22 mouse cellular contexts compared by ENCODE assay signal in the genomic region with DNA sequence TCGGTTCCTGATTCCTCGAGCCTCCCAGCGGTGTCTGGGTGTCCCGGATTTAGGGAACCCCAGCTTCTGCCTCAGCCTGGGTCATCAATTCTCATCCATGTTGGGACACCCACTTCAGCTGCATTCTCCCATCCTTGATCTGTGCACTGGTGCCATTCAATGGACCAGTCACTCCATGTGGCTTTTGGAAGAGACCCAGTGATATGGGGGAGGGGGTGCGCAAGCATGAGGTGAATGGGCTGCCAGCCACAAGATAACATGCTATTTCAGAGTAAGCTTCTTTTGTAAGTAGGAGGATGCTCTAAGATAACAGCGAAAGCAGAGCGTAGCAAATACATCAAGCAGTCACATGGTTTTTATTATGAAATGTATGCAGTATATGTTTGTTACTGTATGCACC.
DNase-seq lines count a peak whose midpoint lies in the region; ATAC-seq and TF ChIP-seq lines count a peak whose summit lies in the region.
"Had no signal": no experiment of that assay in that cellular context is flagged by ENCODE, and none has a peak within 500 bp of the region (broad histone marks: within the 10 kb centered on the region; RNA-seq: fewer than 3 reads in every experiment).

No protein-coding gene starts in this region.

- H3K79me2 ChIP-seq in MEL (ENCODE audit: control insufficient read depth, insufficient read depth, low read length, poor library complexity): no peaks in the 10 kb centered on the region

- TF ChIP-seq RAD21 in MEL (IDR thresholded peaks at IDR 0.05; ENCODE audit: low read depth, low read length): no peak

- H3K9ac ChIP-seq in heart, embryonic 11.5 days (ENCODE audit: low read depth, low read length): no peak overlapping the region
- no peak overlapping the region for H3K9ac ChIP-seq in MEL (ENCODE audit: control insufficient read depth, low read depth, low read length, poor library complexity, severe bottlenecking)
- H3K9ac ChIP-seq in midbrain, embryonic 13.5 days (replicated peaks): no peak overlapping the region

- peaks cover 54% of the 10 kb centered on the region for H3K4me1 ChIP-seq in heart, embryonic 10.5 days
- H3K4me1 ChIP-seq in heart, embryonic 11.5 days (ENCODE audit: control insufficient read depth, insufficient read depth, low read length): peaks cover 31% of the 10 kb centered on the region
- H3K4me1 ChIP-seq in MEL (ENCODE audit: control insufficient read depth in 1 of 2, insufficient read depth in 2 of 2, low read length in 2 of 2): peaks cover 0 to 23% of the 10 kb centered on the region in 2 experiments; a peak in 2 of 4 replicates
- peaks cover 14% of the 10 kb centered on the region for H3K4me1 ChIP-seq in midbrain, embryonic 13.5 days (replicated peaks)

- H3K27ac ChIP-seq in heart, embryonic 10.5 days: 0 out of 2 replicates have a peak overlapping the region, but pooled peaks have one; percentile 47
- H3K27ac ChIP-seq in heart, embryonic 11.5 days (ENCODE audit: low read depth, low read length): no peak overlapping the region
- no peak overlapping the region for H3K27ac ChIP-seq in MEL (ENCODE audit: control insufficient read depth, low read depth, low read length)
- no peak overlapping the region for H3K27ac ChIP-seq in midbrain, embryonic 13.5 days

- no peak overlapping the region for H3K4me2 ChIP-seq in heart, embryonic 11.5 days
- H3K4me2 ChIP-seq in midbrain, embryonic 13.5 days (replicated peaks): no peak overlapping the region

- TF ChIP-seq POLR2A in MEL (IDR thresholded peaks at IDR 0.05; ENCODE audit: control insufficient read depth in 1 of 2, insufficient read depth in 1 of 2, low read depth in 1 of 2, low read length in 2 of 2, poor library complexity in 1 of 2): no peak

- H3K27me3 ChIP-seq in heart, embryonic 10.5 days (ENCODE audit: insufficient read depth, poor library complexity, severe bottlenecking): no peaks in the 10 kb centered on the region; the same call in 1 of the 2 replicates
- no peaks in the 10 kb centered on the region for H3K27me3 ChIP-seq in heart, embryonic 11.5 days (ENCODE audit: control insufficient read depth, insufficient read depth, low read length)
- H3K27me3 ChIP-seq in MEL (ENCODE audit: control insufficient read depth in 1 of 2, insufficient read depth in 2 of 2, low read length in 2 of 2): no peaks in the 10 kb centered on the region
- no peaks in the 10 kb centered on the region for H3K27me3 ChIP-seq in midbrain, embryonic 13.5 days
- H3K27me3 ChIP-seq: CH12.LX, Patski had no signal

- no peaks in the 10 kb centered on the region for H3K36me3 ChIP-seq in heart, embryonic 10.5 days
- no peaks in the 10 kb centered on the region for H3K36me3 ChIP-seq in heart, embryonic 11.5 days (ENCODE audit: control insufficient read depth, insufficient read depth, low read length)
- H3K36me3 ChIP-seq in MEL (ENCODE audit: control insufficient read depth in 1 of 2, insufficient read depth in 2 of 2, low read length in 2 of 2): no peaks in the 10 kb centered on the region
- H3K36me3 ChIP-seq in midbrain, embryonic 13.5 days: no peaks in the 10 kb centered on the region
- H3K36me3 ChIP-seq: G1E had no signal

- H3K9me3 ChIP-seq in heart, embryonic 10.5 days: no peaks in the 10 kb centered on the region
- no peaks in the 10 kb centered on the region for H3K9me3 ChIP-seq in heart, embryonic 11.5 days (replicated peaks; ENCODE audit: control insufficient read depth, low read length)
- H3K9me3 ChIP-seq in MEL (replicated peaks; ENCODE audit: insufficient read depth, low read length): no peaks in the 10 kb centered on the region
- no peaks in the 10 kb centered on the region for H3K9me3 ChIP-seq in midbrain, embryonic 13.5 days
- H3K9me3 ChIP-seq: G1E had no signal

- no peak for TF ChIP-seq CTCF in MEL (IDR thresholded peaks at IDR 0.05 in 2 of 3, conservative IDR thresholded peaks at IDR 0.05 in 1 of 3; ENCODE audit: control insufficient read depth in 1 of 3, insufficient read depth in 1 of 3, low read depth in 2 of 3, low read length in 3 of 3, poor library complexity in 1 of 3, severe bottlenecking in 1 of 3)

- ATAC-seq in heart, embryonic 11.5 days (replicated peaks; ENCODE audit: insufficient number of reproducible peaks, low FRiP score, low TSS enrichment): no peak
- ATAC-seq in midbrain, embryonic 13.5 days: no peak
- ATAC-seq: activated CD4-positive, CD25-positive, alpha-beta regulatory T cell, adult 4 months; CD4-positive, CD25-positive, alpha-beta regulatory T cell, adult 4 months; Patski had no signal

- intact Hi-C loops in heart, postnatal 25 days (cut with DNase I): loop anchor here (5.0 kb wide), 1 partner anchor 64 kb away; no protein-coding TSS in a partner anchor

- 71% methylated on average over 7 of the region's 7 CpGs for WGBS in heart, embryonic 10.5 days
- 68% methylated on average over 7 of the region's 7 CpGs for WGBS in heart, embryonic 11.5 days (ENCODE audit: insufficient replicate concordance)
- WGBS in midbrain, embryonic 13.5 days: 89% methylated on average over 7 of the region's 7 CpGs

- no peak for DNase-seq in heart, embryonic 10.5 days (ENCODE audit: low spot score)
- DNase-seq in heart, postnatal 4 days: peak; percentile 52
- DNase-seq in heart, postnatal 25 days (ENCODE audit: low spot score): no peak
- no peak for DNase-seq in MEL (ENCODE audit: low read depth, low spot score)
- DNase-seq: adrenal gland, adult 2 months; adrenal gland, adult 8-10 months; adrenal gland, postnatal 10 days; adrenal gland, postnatal 14 days; adrenal gland, postnatal 25 days; adrenal gland, postnatal 36 days; B cell, adult 2 months; cerebellum, adult 11 months; cerebellum, adult 11-12 months; cerebellum, adult 18-20 months; cerebellum, adult 2 months had no signal

- TF ChIP-seq EP300 in MEL (IDR thresholded peaks at IDR 0.05; ENCODE audit: low read depth in 1 of 2, low read length in 2 of 2): no peak

- no peak overlapping the region for H3K4me3 ChIP-seq in heart, embryonic 10.5 days
- no peak overlapping the region for H3K4me3 ChIP-seq in heart, embryonic 11.5 days (ENCODE audit: low read depth, low read length)
- H3K4me3 ChIP-seq in MEL (ENCODE audit: control insufficient read depth in 1 of 2, insufficient read depth in 1 of 2, low read depth in 2 of 2, low read length in 2 of 2): no peak overlapping the region
- no peak overlapping the region for H3K4me3 ChIP-seq in midbrain, embryonic 13.5 days (replicated peaks)

TF ChIP-seq in MEL, 35 proteins besides CTCF, POLR2A, EP300 and RAD21:
- 0 out of 2 replicates have a peak, but pooled peaks have one; percentile 1 for TF ChIP-seq TAL1 (IDR thresholded peaks at IDR 0.05; ENCODE audit: low read length)
- peak; percentile 40; the same call in 1 of the 2 replicates for TF ChIP-seq GATA1 (IDR thresholded peaks at IDR 0.05; ENCODE audit: low read depth, low read length)
- peak; percentile 21; the same call in 1 of the 2 replicates for TF ChIP-seq MAX (IDR thresholded peaks at IDR 0.05; ENCODE audit: low read length)
- TF ChIP-seq MEF2A (IDR thresholded peaks at IDR 0.05; ENCODE audit: extremely low read depth, insufficient replicate concordance, low read depth, low read length, poor library complexity, severe bottlenecking): no peak
- TF ChIP-seq MXI1 (IDR thresholded peaks at IDR 0.05; ENCODE audit: low read depth, low read length): no peak
- no peak for TF ChIP-seq MAFK (IDR thresholded peaks at IDR 0.05; ENCODE audit: borderline replicate concordance, low read depth, low read length)
- no peak for TF ChIP-seq CHD2 (IDR thresholded peaks at IDR 0.05; ENCODE audit: low read length)
TF ChIP-seq in MEL: peak in this region for 3.
